Mouse (Mus musculus): Measurements from ENCODE around the gene Rtp3. TPM values are rescaled to one million over a fixed set of nuclear protein-coding genes. Genes with fewer than 3 reads are reported as not detected.

Gene Rtp3
- under 1 TPM in 3 of 4 experiments, not detected in 1; 0.36 to 0.54 (median 0.40) TPM for total RNA-seq (2022)

DNA sequence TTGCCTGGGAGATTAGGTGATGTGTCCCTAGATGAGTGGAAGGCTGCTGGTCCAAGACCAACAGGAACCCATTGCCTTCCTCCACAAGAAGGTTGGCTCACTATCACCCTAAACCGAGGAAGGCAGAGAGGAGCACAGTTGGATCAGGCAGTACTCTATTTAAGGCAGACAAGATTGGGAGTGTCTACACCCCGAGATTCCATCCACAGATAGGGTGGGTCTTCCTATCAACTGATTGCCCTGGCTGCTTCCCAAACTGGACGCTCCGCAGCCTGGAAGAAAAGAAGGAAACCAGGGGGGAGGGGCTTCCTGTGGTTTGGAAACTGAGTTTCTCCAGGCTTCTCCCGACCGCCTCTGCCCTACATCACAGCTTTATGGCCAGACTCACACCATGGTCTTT, at the start of gene Rtp3:
Rtp3 (minus strand) TSS at position 380 of the 400 bp plus-strand sequence.
- no peak for DNase-seq (ENCODE audit: low spot score in 2 of 2)

GRCm38 (mm10) chr9:111039966-111040365, 49.6 kb upstream of the Rtp3 start:
- DNase-seq (ENCODE audit: low spot score in 2 of 2): no peak

DNA sequence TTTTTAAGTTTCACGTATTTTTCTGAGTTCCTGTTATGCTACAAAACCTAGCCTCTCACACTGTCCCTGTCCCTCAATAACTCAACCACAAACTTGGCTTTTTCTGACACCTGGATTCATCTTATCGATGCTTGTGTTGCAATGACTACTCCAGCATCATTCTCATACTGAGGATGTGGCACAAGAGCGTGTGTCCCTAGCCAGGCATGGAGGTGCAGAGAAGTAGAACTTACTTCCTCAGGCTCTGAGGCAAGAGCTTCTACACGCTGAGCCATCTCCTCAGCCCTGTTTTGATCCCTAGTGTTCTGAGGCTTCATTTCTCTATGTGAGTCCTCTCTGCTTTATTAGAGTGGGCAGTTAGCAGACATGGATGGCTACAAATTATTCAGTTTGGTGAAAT, 43.3 kb upstream of the Rtp3 start:
- no peak for DNase-seq (ENCODE audit: low spot score in 2 of 2)

DNA sequence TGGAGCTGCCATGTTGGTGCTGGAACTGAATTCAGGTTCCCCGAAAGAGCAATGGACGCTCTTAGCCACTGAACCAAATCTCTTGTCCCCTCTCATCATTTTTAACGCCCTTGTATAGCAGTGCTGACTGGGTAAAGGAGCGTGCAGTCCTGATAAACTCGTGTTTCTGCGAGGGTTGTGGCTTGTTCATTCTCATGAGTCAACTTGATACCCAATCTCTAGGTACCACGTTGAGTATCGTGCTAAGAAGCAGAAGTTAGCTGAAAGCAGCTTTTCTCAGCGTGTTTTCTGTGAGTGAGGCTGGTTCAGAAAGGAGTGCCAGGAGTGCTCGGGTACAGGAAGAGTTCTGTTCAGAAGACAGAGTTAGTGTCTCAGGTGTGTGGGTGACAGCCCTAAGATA, 36.4 kb upstream of the Rtp3 start:
- DNase-seq (ENCODE audit: low spot score in 2 of 2): no peak

- DNase-seq (ENCODE audit: low spot score in 2 of 2): no peak
Measured at GRCm38 (mm10) chr9:111019022-111019421, 28.6 kb upstream of the Rtp3 start, which contains the start of gene Ltf. Gene Ltf, plus strand, starts transcription at chr9:111019271.

DNA sequence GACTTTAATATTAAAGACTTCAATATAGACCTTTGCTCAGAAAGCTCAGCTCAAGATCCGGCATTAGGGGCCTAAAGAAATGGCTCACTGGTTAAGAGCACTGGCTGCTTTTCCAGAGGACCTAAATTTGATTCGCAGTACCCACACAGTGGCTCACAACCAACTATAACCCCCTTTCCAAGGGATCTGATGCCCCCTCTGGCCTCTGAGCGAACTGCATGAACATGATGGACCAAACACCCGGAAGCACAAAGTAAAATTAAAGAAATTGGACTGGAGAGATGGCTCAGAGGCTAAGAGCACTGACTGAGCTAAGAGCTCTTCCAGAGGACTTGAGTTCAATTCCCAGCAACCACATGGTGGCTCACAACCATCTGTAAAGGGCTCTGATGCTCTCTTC, 25.3 kb upstream of the Rtp3 start:
- DNase-seq (ENCODE audit: low spot score in 2 of 2): no peak

- DNase-seq (ENCODE audit: low spot score in 2 of 2): no peak
Measured at GRCm38 (mm10) chr9:111012041-111012440, 21.7 kb upstream of the Rtp3 start.

GRCm38 (mm10) chr9:111011550-111011949, 21.2 kb upstream of the Rtp3 start:
- DNase-seq (ENCODE audit: low spot score in 2 of 2): no peak

DNA sequence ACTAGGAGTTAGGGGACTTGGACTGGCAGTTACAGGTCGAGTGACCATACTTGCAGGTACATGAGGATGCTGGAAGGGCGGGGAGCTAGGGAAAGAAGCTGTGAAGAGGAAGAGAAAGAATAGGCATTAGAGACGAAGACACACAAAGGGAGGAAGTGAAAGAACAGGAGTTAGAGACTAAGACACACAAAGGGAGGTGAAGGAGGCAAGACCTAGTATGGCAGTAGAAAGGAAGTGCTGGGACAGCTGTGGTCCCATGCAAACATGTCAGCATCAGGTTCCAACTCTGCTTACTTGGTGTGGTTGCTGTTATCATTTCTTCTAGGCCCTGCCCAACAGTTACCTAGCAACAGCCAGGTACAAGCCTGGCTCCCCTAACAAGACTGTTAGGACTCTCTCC, 19.4 kb upstream of the Rtp3 start:
- no peak for DNase-seq (ENCODE audit: low spot score in 2 of 2)

GRCm38 (mm10) chr9:111006544-111006943, 16.2 kb upstream of the Rtp3 start:
- no peak for DNase-seq (ENCODE audit: low spot score in 2 of 2)

- no peak for DNase-seq (ENCODE audit: low spot score in 2 of 2)
Measured at GRCm38 (mm10) chr9:111003279-111003678, 12.9 kb upstream of the Rtp3 start.

DNA sequence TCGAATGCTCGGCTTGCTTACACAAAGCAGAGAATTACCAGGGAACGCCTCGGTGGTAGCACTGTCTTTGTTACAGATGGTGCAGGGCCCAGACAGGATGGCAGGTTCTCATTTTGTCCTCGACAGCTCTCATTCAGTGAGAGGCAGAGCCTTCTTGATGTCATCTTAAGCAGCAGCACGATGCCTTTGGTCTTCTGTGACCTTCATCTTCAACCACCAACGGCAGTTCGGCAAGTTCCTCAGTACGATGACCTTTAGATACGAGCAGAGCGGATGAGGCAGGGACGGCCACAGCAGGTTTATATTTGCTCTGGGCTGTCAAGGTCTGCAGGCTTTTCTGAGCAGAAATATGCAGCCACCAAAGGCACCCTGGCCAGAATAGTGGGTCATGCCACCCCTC, 11.2 kb upstream of the Rtp3 start:
- no peak for DNase-seq (ENCODE audit: low spot score in 2 of 2)

GRCm38 (mm10) chr9:110999856-111000255, 9.5 kb upstream of the Rtp3 start:
- DNase-seq (ENCODE audit: low spot score in 2 of 2): no peak

GRCm38 (mm10) chr9:110999056-110999455, 8.7 kb upstream of the Rtp3 start:
- no peak for DNase-seq (ENCODE audit: low spot score in 2 of 2)

- DNase-seq (ENCODE audit: low spot score in 2 of 2): peak; percentile 52 to 76
Measured at GRCm38 (mm10) chr9:110997245-110997644, 6.9 kb upstream of the Rtp3 start.

DNA sequence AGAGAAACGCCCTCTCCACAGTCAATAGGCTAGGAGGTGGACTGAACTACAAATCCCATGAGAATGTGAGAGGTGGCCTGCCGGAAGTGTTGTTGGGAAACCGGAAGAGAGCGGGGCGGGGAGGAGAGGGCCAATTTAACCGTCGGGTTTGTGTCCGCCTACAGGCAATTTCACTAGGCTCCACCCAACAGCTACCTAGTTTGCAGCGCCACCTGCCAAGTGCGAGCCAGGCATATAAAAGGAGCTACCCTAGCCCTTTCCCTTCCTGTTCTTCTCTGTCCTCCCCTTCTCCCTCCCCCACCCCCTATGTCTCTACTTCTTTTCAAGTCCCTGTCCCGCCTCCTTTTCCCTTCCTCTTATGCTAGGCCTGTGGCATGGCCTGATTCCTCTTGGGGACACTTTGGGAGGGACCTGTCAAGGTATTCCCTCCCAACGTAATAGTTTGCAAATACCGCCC, 4.4 kb upstream of the Rtp3 start:
- DNase-seq (ENCODE audit: low spot score in 2 of 2): peak; percentile 63 to 69

DNA sequence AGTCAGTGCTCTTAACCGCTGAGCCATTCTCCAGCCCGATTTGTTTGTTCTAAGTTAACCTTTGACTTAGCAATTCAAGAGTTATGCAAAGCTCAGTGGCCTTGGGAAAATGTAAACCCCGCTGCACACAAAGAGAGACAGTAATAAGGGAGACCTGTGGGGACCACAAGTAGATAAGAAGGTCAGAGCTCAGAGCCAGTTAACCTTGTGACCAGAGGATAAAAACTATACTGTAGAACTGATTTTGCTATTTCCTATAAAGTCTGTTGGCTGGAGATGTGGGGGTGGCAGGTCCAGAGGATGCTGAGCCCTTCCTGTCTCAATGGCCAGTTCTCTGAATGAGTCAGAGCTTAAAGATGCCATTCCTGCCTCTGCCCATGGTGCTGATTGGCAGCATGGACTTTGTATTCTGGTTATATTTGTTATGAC, 2.9 kb upstream of the Rtp3 start:
- no peak for DNase-seq (ENCODE audit: low spot score in 2 of 2)

- DNase-seq (ENCODE audit: low spot score in 2 of 2): no peak
Measured at GRCm38 (mm10) chr9:110989543-110989942, 840 bp downstream of the Rtp3 start.

DNA sequence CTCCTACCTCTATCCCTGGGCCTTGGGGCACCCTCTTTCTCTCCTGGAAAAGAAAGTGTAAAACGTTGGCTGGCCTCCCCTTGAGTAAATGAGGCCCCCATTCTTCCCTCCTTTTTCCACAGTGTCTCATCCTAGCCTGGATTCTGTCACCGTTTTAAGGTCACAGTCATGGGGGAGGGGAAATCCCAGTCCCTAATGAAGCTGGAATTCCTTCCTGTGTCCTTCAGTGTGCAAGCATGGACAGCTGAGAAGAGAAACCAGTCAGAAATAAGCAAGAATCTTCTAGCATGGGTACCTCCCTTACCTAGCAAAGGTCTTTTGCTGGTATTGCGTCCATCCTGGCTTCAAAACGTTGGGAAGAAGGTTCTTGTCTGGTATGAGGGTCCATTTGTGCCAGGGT, 1.2 kb downstream of the Rtp3 start:
- no peak for DNase-seq (ENCODE audit: low spot score in 2 of 2)

DNA sequence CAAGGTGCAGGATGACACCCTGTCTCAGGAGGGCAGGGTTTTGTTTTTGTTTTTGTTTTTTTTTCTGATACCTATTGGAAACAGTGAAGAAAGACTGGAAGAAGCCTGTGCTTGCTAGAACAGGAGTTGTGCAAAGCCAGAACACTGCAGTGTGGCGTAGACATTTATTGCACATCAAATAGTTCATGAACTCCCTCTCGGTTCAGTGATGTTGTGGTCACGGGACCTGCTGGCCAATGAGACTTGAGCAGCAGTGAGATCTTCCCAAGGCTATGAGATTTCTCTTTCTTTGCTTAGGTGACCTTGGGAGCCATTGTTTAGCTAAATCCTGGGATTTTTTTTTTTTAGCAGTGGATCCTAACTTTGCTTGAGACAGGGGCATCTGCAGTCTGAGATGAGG, 2.3 kb downstream of the Rtp3 start:
- no peak for DNase-seq (ENCODE audit: low spot score in 2 of 2)

DNA sequence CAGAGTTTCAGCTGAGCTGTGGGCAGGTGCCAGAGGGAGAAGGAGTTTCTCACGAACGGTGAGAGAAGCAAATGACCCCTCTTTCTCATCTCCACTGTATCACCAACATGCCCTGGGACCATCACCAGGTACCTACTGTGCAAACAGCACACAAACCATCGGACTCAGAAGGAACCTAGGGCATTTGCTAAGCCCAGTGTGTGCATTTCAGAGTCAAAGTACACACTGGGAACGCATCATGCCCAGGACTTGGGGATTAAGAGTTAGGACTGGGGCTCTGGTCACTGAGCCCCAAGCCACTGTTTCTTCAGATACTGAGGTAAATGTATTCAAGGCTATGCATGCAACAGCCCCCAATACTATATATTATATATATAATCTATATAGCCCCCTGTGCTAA, 3.1 kb downstream of the Rtp3 start:
- no peak for DNase-seq (ENCODE audit: low spot score in 2 of 2)

DNA sequence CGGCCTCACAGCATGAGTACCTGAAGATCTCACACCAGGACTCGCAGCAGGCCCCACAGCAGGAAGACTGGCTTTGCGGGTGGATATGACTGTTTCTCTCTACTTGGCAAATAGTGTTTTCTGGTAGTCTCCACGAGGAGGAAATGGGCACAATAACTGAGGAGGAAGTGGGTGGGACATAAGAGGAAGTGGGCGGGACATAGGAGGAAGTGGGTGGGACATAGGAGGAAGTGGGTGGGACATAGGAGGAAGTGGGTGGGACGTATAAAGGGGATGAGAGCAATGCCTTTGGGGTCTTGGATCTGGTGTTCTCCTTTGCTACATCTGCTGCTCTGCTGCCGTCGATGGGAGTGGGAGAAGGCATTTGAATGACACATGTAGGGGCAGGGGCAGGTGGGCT, 4.4 kb downstream of the Rtp3 start:
- no peak for DNase-seq (ENCODE audit: low spot score in 2 of 2)

- DNase-seq (ENCODE audit: low spot score in 2 of 2): no peak
Measured at GRCm38 (mm10) chr9:110985541-110985940, 4.8 kb downstream of the Rtp3 start.

GRCm38 (mm10) chr9:110984096-110984495, 6.3 kb downstream of the Rtp3 start:
- DNase-seq (ENCODE audit: low spot score in 2 of 2): no peak
